Comparison of ENCODE assay signal across 20 mouse cellular contexts in the genomic region with DNA sequence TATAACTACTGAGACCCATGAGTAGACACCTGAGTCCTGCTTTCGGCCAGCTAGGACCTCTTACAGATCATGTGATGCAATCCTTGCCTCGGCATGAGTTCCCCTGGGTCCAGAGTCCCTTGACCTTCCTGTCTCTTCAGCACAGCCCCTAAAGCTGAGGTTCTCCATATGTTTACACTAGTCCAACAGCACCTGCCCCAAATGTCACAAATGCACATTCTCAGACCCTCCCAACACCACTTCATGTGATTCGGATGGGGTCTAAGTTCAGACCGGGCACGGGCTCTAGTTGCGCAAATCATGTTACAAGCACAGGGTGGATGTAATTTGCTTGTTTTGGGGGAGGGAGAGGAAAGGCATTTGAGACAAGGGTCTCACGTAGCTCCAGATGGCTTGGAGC. TPM values are rescaled to one million over a fixed set of nuclear protein-coding genes. Genes with fewer than 3 reads are reported as not detected.
DNase-seq lines count a peak whose midpoint lies in the region; ATAC-seq and TF ChIP-seq lines count a peak whose summit lies in the region.
"Had no signal": no experiment of that assay in that cellular context is flagged by ENCODE, and none has a peak within 500 bp of the region (broad histone marks: within the 10 kb centered on the region; RNA-seq: fewer than 3 reads in every experiment).

No protein-coding gene starts in this region.

- no peak for DNase-seq in lung, postnatal 0 days (ENCODE audit: low spot score)
- no peak for DNase-seq in lung, postnatal 25 days (ENCODE audit: low spot score)
- no peak for DNase-seq in kidney, postnatal 25 days
- no peak for DNase-seq in heart, postnatal 4 days
- DNase-seq: adrenal gland, adult 8-10 months; adrenal gland, postnatal 36 days; cerebellum, adult 2 months; cerebellum, postnatal 10 days; gastrocnemius, postnatal 14 days; heart, adult 2 months; heart, postnatal 14 days had no signal

- H3K36me3 ChIP-seq in lung, postnatal 0 days (ENCODE audit: insufficient read depth, low read length) = no peaks in the 10 kb centered on the region
- H3K36me3 ChIP-seq in liver, embryonic 12.5 days = no peaks in the 10 kb centered on the region
- no peaks in the 10 kb centered on the region for H3K36me3 ChIP-seq in liver, embryonic 16.5 days (ENCODE audit: control insufficient read depth, insufficient read depth)
- H3K36me3 ChIP-seq in kidney, embryonic 16.5 days (ENCODE audit: insufficient read depth, low read length) = no peaks in the 10 kb centered on the region
- H3K36me3 ChIP-seq: embryonic facial prominence, embryonic 13.5 days; forebrain, embryonic 12.5 days; heart, embryonic 15.5 days; hindbrain, embryonic 15.5 days had no signal

- no peak overlapping the region for H3K4me3 ChIP-seq in lung, postnatal 0 days (ENCODE audit: low read depth, low read length)
- H3K4me3 ChIP-seq in liver, embryonic 12.5 days = no peak overlapping the region
- no peak overlapping the region for H3K4me3 ChIP-seq in liver, embryonic 16.5 days (ENCODE audit: low read depth, low read length)
- H3K4me3 ChIP-seq in kidney, embryonic 16.5 days (ENCODE audit: low read length) = no peak overlapping the region
- H3K4me3 ChIP-seq: embryonic facial prominence, embryonic 13.5 days; forebrain, embryonic 12.5 days; heart, adult 2 months; heart, embryonic 15.5 days; hindbrain, embryonic 15.5 days had no signal

- ATAC-seq in lung, postnatal 0 days = 0 out of 2 replicates have a peak, but pooled peaks have one; percentile 23
- peak; percentile 64; the same call in 1 of the 2 replicates for ATAC-seq in liver, embryonic 12.5 days
- peak; percentile 90 for ATAC-seq in liver, embryonic 16.5 days (ENCODE audit: low read depth)
- ATAC-seq in kidney, embryonic 16.5 days (ENCODE audit: low FRiP score, low TSS enrichment) = no peak
- ATAC-seq: forebrain, embryonic 16.5 days had no signal

- 52% methylated on average over 7 of the region's 7 CpGs for WGBS in lung, postnatal 0 days
- WGBS in liver, embryonic 12.5 days (ENCODE audit: insufficient replicate concordance) = 63% methylated on average over 7 of the region's 7 CpGs
- WGBS in liver, embryonic 16.5 days (ENCODE audit: insufficient replicate concordance) = 68% methylated on average over 7 of the region's 7 CpGs
- WGBS in kidney, embryonic 16.5 days = 57% methylated on average over 7 of the region's 7 CpGs

- no peaks in the 10 kb centered on the region for H3K4me1 ChIP-seq in lung, postnatal 0 days (ENCODE audit: insufficient read depth, low read depth, low read length)
- no peaks in the 10 kb centered on the region for H3K4me1 ChIP-seq in liver, embryonic 12.5 days
- no peaks in the 10 kb centered on the region for H3K4me1 ChIP-seq in liver, embryonic 16.5 days (ENCODE audit: control insufficient read depth, low read depth, low read length)
- no peaks in the 10 kb centered on the region for H3K4me1 ChIP-seq in kidney, embryonic 16.5 days (ENCODE audit: insufficient read depth, low read length)
- H3K4me1 ChIP-seq: embryonic facial prominence, embryonic 13.5 days; forebrain, embryonic 12.5 days; heart, embryonic 15.5 days; hindbrain, embryonic 15.5 days had no signal

- H3K9ac ChIP-seq in lung, postnatal 0 days (replicated peaks; ENCODE audit: low read depth) = no peak overlapping the region
- H3K9ac ChIP-seq in liver, embryonic 12.5 days = no peak overlapping the region
- H3K9ac ChIP-seq in liver, embryonic 16.5 days (ENCODE audit: low read depth, low read length) = no peak overlapping the region
- H3K9ac ChIP-seq in kidney, embryonic 16.5 days (replicated peaks; ENCODE audit: low read length) = no peak overlapping the region
- H3K9ac ChIP-seq: embryonic facial prominence, embryonic 13.5 days; forebrain, embryonic 12.5 days; heart, embryonic 15.5 days; hindbrain, embryonic 15.5 days had no signal

- no peak for TF ChIP-seq CTCF in lung, postnatal 0 days (IDR thresholded peaks at IDR 0.05)

- no peak overlapping the region for H3K4me2 ChIP-seq in lung, postnatal 0 days (replicated peaks; ENCODE audit: low read depth, low read length)
- H3K4me2 ChIP-seq in liver, embryonic 12.5 days = no peak overlapping the region
- H3K4me2 ChIP-seq in liver, embryonic 16.5 days (ENCODE audit: low read depth, low read length) = no peak overlapping the region
- H3K4me2 ChIP-seq in kidney, embryonic 16.5 days (replicated peaks; ENCODE audit: low read depth, low read length) = no peak overlapping the region
- H3K4me2 ChIP-seq: embryonic facial prominence, embryonic 13.5 days; forebrain, embryonic 12.5 days; heart, embryonic 11.5 days; heart, embryonic 15.5 days; hindbrain, embryonic 15.5 days had no signal

- no peaks in the 10 kb centered on the region for H3K27me3 ChIP-seq in lung, postnatal 0 days (replicated peaks; ENCODE audit: insufficient read depth, low read length)
- H3K27me3 ChIP-seq in liver, embryonic 12.5 days (replicated peaks) = peaks cover 8% of the 10 kb centered on the region; the same call in 1 of the 2 replicates
- H3K27me3 ChIP-seq in liver, embryonic 16.5 days (ENCODE audit: control insufficient read depth, insufficient read depth, low read depth, low read length) = no peaks in the 10 kb centered on the region
- peaks cover 6% of the 10 kb centered on the region; the same call in 1 of the 2 replicates for H3K27me3 ChIP-seq in kidney, embryonic 16.5 days (ENCODE audit: insufficient read depth, low read length)
- H3K27me3 ChIP-seq: heart, embryonic 15.5 days had no signal

- H3K27ac ChIP-seq in lung, postnatal 0 days (ENCODE audit: low read length) = no peak overlapping the region
- H3K27ac ChIP-seq in liver, embryonic 12.5 days = no peak overlapping the region
- H3K27ac ChIP-seq in liver, embryonic 16.5 days (ENCODE audit: low read length) = no peak overlapping the region
- no peak overlapping the region for H3K27ac ChIP-seq in kidney, embryonic 16.5 days (ENCODE audit: low read length)
- H3K27ac ChIP-seq: embryonic facial prominence, embryonic 13.5 days; forebrain, embryonic 12.5 days; heart, adult 2 months; heart, embryonic 15.5 days; hindbrain, embryonic 15.5 days had no signal

- TF ChIP-seq EP300 in lung, postnatal 0 days (IDR thresholded peaks at IDR 0.05) = no peak

- no peaks in the 10 kb centered on the region for H3K9me3 ChIP-seq in lung, postnatal 0 days (ENCODE audit: low read length)
- no peaks in the 10 kb centered on the region for H3K9me3 ChIP-seq in liver, embryonic 12.5 days (replicated peaks)
- H3K9me3 ChIP-seq in liver, embryonic 16.5 days (replicated peaks; ENCODE audit: control insufficient read depth, low read length) = no peaks in the 10 kb centered on the region
- H3K9me3 ChIP-seq in kidney, embryonic 16.5 days (ENCODE audit: low read length) = no peaks in the 10 kb centered on the region
- H3K9me3 ChIP-seq: embryonic facial prominence, embryonic 13.5 days; forebrain, embryonic 12.5 days; heart, embryonic 15.5 days; hindbrain, embryonic 15.5 days had no signal

RNA-seq across cellular contexts. Expression of a gene that starts 5.6 kb away (rescaled TPM):
- 5.0 and 6.4 TPM in 2 replicates for polyA plus RNA-seq in lung, postnatal 0 days (2015; fragmentation: Nextera tagmentation; extraction: Ambion mirVana)
- polyA plus RNA-seq in liver, embryonic 12.5 days (2016; fragmentation: Nextera tagmentation; extraction: Ambion mirVana) = 16.2 and 17.0 TPM in 2 replicates
- polyA plus RNA-seq in liver, embryonic 16.5 days (2015; fragmentation: Nextera tagmentation; extraction: Ambion mirVana) = 54.8 and 64.1 TPM in 2 replicates
- total RNA-seq in heart, postnatal 4 days (2021) = 10 to 100 TPM; 11.4 to 12.3 TPM
- polyA plus RNA-seq in kidney, embryonic 16.5 days (2015; fragmentation: Nextera tagmentation; extraction: Ambion mirVana) = 11.1 and 15.0 TPM in 2 replicates
